Mouse (Mus musculus) limb, embryonic 14.5 days (tissue): Measurements from ENCODE around the gene Frmd4b. TPM values are rescaled to one million over a fixed set of nuclear protein-coding genes. Genes with fewer than 3 reads are reported as not detected.

Source experiments
- ATAC-seq: fragments of 200-750 bp; cut with Nextera tagmentation; 2 replicates; pipeline ENCODE4 v1.8.0; 2017; ENCODE audit warnings: low read depth, moderate number of reproducible peaks, moderate TSS enrichment; ENCODE audit not compliant: low FRiP score
- DNase-seq: peaks from one replicate; pipeline ENCODE4 v3.0.0-alpha.2; 2015; ENCODE audit warnings: low spot score
- H3K27ac ChIP-seq: fragments of 300-500 bp; sonication (generic); replicated peaks from 2 replicates; pipeline ENCODE4 v1.5.1; 2014; ENCODE audit warnings: low read depth, mild to moderate bottlenecking, low read length, moderate library complexity, mixed read lengths
- H3K27me3 ChIP-seq: fragments of 300-500 bp; sonication (generic); 2 replicates; pipeline ENCODE4 v1.6.1; 2014; ENCODE audit warnings: low read length, mixed read lengths; ENCODE audit not compliant: control insufficient read depth, insufficient read depth
- H3K36me3 ChIP-seq: fragments of 300-500 bp; sonication (generic); 2 replicates; pipeline ENCODE4 v1.6.1; 2014; ENCODE audit warnings: mild to moderate bottlenecking, low read length, moderate library complexity, mixed read lengths; ENCODE audit not compliant: control insufficient read depth, insufficient read depth
- H3K4me1 ChIP-seq: fragments of 300-500 bp; sonication (generic); 2 replicates; pipeline ENCODE4 v1.6.1; 2014; ENCODE audit warnings: antibody characterized with exemption, low read length, mixed read lengths; ENCODE audit not compliant: control insufficient read depth, insufficient read depth
- H3K4me2 ChIP-seq: fragments of 300-500 bp; sonication (generic); replicated peaks from 2 replicates; pipeline ENCODE4 v1.6.1; 2014; ENCODE audit warnings: low read depth, mild to moderate bottlenecking, low read length, moderate library complexity; ENCODE audit not compliant: severe bottlenecking
- H3K4me3 ChIP-seq: fragments of 300-500 bp; sonication (generic); replicated peaks from 2 replicates; pipeline ENCODE4 v1.5.1; 2014; ENCODE audit warnings: low read length
- H3K9ac ChIP-seq: fragments of 300-500 bp; sonication (generic); 2 replicates; pipeline ENCODE4 v1.6.1; 2014; ENCODE audit warnings: mild to moderate bottlenecking, low read depth, low read length, moderate library complexity; ENCODE audit not compliant: severe bottlenecking
- H3K9me3 ChIP-seq: fragments of 300-500 bp; sonication (generic); 2 replicates; pipeline ENCODE4 v1.6.1; 2016; ENCODE audit warnings: low read length; ENCODE audit not compliant: control insufficient read depth
- POLR2A ChIP-seq: fragments of 200-500 bp; IDR thresholded peaks from 2 replicates; pipeline ENCODE4 v1.8.0; 2012; ENCODE audit warnings: inconsistent platforms, mild to moderate bottlenecking, moderate library complexity, borderline replicate concordance; ENCODE audit not compliant: insufficient read depth, insufficient read length; ENCODE audit errors: extremely low read depth
- WGBS: fragments of 180-500 bp; shearing (Covaris S2); extraction: QIAGEN DNeasy Blood & Tissue Kit; methylation state at CpG from one replicate; pipeline ENCODE4 v1.1.7; 2014; 5-methylcytosine and 5-hydroxymethylcytosine counted together
- polyA plus RNA-seq, 2 experiments: library from polyadenylated mRNA; depleted of rRNA in 1 of 2; stranded (reverse) in 1 of 2; unstranded in 1 of 2; fragments of >200 nt; fragmentation: Nextera tagmentation in 1 of 2; extraction: Ambion mirVana in 1 of 2; gene quantifications; 2 replicates each; pipeline versions ENCODE4 v1.2.1 to v1.2.3; 2012 to 2014

Frmd4b gene
- polyA plus RNA-seq, 2 experiments: 13.9 to 14.1 TPM

- peak; percentile 62 for DNase-seq
Measured at GRCm38 (mm10) chr6:97396351-97396956, 220.9 kb downstream of the Frmd4b start.

GRCm38 (mm10) chr6:97395477-97396350 is 221.6 kb downstream of the Frmd4b start:
- 23% methylated on average over 17 of the region's 17 CpGs for WGBS
- no peak overlapping the region for H3K4me3 ChIP-seq

More at GRCm38 (mm10) chr6:97396351-97396956, 220.9 kb downstream of the Frmd4b start:
- no peak for TF ChIP-seq POLR2A
- no peak overlapping the region for H3K27ac ChIP-seq
- peaks cover 11% of the 10 kb centered on the region for H3K4me1 ChIP-seq
- no peaks in the 10 kb centered on the region for H3K36me3 ChIP-seq
- H3K9ac ChIP-seq: no peak overlapping the region
- no peak for ATAC-seq
- H3K9me3 ChIP-seq: no peaks in the 10 kb centered on the region
- no peaks in the 10 kb centered on the region for H3K27me3 ChIP-seq
- 33% methylated on average over 9 of the region's 9 CpGs for WGBS
- H3K4me3 ChIP-seq: no peak overlapping the region
- no peak overlapping the region for H3K4me2 ChIP-seq

GRCm38 (mm10) chr6:97394473-97395075 is 222.8 kb downstream of the Frmd4b start:
- no peak for ATAC-seq
- no peak overlapping the region for H3K4me3 ChIP-seq
- 36% methylated on average over 12 of the region's 12 CpGs for WGBS
- no peaks in the 10 kb centered on the region for H3K9me3 ChIP-seq
- no peak overlapping the region for H3K27ac ChIP-seq
- peaks cover 11% of the 10 kb centered on the region for H3K4me1 ChIP-seq
- H3K27me3 ChIP-seq: no peaks in the 10 kb centered on the region
- DNase-seq: no peak
- H3K4me2 ChIP-seq: no peak overlapping the region
- no peaks in the 10 kb centered on the region for H3K36me3 ChIP-seq
- TF ChIP-seq POLR2A: no peak
- no peak overlapping the region for H3K9ac ChIP-seq

More at GRCm38 (mm10) chr6:97395477-97396350, 221.6 kb downstream of the Frmd4b start:
- TF ChIP-seq POLR2A: no peak
- H3K36me3 ChIP-seq: no peaks in the 10 kb centered on the region
- H3K9me3 ChIP-seq: no peaks in the 10 kb centered on the region
- 0 out of 2 replicates have a peak overlapping the region, but pooled peaks have one; percentile 21 for H3K4me2 ChIP-seq
- no peak for ATAC-seq
- H3K27me3 ChIP-seq: no peaks in the 10 kb centered on the region
- H3K9ac ChIP-seq: no peak overlapping the region
- DNase-seq: no peak
- H3K4me1 ChIP-seq: peaks cover 11% of the 10 kb centered on the region
- no peak overlapping the region for H3K27ac ChIP-seq

- peaks cover 11% of the 10 kb centered on the region for H3K4me1 ChIP-seq
- 69% methylated on average over 3 of the region's 3 CpGs for WGBS
- ATAC-seq (no peak), DNase-seq (no peak)
- no peak for TF ChIP-seq POLR2A
- no peak overlapping the region for H3K4me2 ChIP-seq
- no peak overlapping the region for H3K9ac ChIP-seq
- H3K27me3 ChIP-seq: no peaks in the 10 kb centered on the region
- H3K9me3 ChIP-seq: no peaks in the 10 kb centered on the region
- no peaks in the 10 kb centered on the region for H3K36me3 ChIP-seq
- H3K27ac ChIP-seq: no peak overlapping the region
- H3K4me3 ChIP-seq: no peak overlapping the region
Measured at GRCm38 (mm10) chr6:97392912-97393311, 224.4 kb downstream of the Frmd4b start.

- Histone ChIP-seq H3K9ac (no peak overlapping the region), H3K36me3 (no peaks in the 10 kb centered on the region), H3K4me2 (no peak overlapping the region), H3K4me3 (no peak overlapping the region), H3K9me3 (no peaks in the 10 kb centered on the region), H3K27me3 (no peaks in the 10 kb centered on the region), H3K27ac (no peak overlapping the region), H3K4me1 (no peaks in the 10 kb centered on the region)
- DNase-seq (no peak), ATAC-seq (no peak)
- no peak for TF ChIP-seq POLR2A
- 80% methylated on average over 6 of the region's 6 CpGs for WGBS
Measured at GRCm38 (mm10) chr6:97387388-97387787, 230.0 kb downstream of the Frmd4b start.
